Mouse (Mus musculus) right cerebral cortex, adult 2 months (tissue): ENCODE results near the gene Marco.
A peak's percentile ranks its signal among the peaks of the same experiment; 100 is the strongest.

ENCODE experiments used
- DNase-seq, 2 experiments: peaks; one replicate each; pipeline ENCODE4 v3.0.0; 2021 to 2022; ENCODE audit warnings: low spot score in 2 of 2

Gene Marco

DNA sequence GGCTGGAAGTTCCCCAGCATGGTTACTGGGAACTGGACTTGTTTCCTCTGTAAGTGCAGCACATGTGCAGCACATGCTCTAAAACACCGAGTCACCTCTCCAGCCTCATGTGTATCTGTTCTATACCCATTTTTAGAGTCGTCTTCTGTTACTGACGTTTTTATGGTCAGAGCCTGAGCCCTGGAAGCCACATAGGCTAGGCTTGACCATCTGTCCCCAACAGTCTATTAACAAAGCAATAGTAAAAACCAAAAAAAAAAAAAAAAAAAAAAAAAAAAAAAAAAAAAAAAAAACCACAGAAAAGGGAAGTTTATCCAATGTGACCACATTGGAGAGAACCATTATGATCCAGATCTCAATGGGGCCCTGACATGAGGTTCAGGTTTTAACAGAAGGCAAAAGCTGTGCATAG lies 61.6 kb downstream of the Marco start:
- DNase-seq = no peak

DNA sequence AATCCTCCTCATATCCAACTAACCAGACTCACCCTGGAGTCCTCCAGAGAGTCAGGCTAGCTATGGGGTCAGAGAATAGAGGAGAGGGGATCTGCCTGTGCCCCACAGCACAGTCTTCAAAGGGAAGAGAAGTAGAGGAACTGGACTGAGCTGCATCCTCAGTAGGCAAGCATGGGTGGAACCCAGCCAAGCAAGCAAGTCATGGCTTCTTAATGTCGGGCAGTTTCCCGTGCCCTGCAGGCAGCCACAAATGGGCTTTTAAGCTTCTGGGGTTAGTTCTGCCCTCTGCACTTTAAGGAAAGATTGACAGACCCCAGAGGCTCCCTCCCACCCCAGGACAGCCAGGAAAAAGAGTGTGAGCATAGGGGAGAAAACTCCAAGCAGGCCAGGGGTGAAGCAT lies 63.2 kb downstream of the Marco start:
- no peak for DNase-seq

DNA sequence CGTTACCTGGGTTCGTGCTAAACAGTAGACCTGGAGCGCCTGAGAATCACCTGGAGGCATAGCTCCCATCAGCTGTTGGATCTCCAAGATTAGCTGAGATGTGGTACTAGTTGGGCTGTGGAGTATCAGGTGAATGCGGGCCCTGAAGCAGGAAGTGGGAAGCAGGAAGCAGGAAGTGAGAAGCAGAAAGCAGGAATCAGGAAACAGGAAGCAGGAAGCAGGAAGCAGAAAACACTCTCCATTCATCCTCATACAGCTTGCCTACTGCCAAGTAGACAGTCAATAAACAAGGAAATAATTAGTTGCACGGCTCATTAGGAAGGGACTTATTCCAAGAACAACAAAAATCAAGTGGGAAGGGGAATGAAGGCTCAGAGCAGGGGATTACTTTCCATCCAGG lies 69.2 kb downstream of the Marco start:
- DNase-seq = no peak

DNA sequence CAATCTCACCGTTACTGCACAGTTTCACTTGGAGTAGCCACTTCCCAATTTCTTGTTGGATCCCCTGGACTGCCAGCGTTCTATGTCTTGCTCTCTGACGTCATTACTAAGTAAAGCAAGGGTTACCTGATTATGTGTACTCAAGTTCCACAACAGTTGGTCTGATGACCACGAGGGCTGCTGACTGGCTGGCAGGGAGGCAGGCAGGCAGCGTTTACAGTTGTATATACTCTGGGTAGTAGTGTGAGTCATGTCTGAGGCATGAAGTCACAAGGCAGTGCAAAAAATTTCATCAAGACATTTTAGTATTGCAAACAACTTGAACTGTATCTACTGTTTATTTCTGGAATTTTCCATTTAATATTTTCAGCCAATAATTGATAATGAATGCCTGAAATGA lies 74.7 kb downstream of the Marco start:
- DNase-seq = no peak

DNA sequence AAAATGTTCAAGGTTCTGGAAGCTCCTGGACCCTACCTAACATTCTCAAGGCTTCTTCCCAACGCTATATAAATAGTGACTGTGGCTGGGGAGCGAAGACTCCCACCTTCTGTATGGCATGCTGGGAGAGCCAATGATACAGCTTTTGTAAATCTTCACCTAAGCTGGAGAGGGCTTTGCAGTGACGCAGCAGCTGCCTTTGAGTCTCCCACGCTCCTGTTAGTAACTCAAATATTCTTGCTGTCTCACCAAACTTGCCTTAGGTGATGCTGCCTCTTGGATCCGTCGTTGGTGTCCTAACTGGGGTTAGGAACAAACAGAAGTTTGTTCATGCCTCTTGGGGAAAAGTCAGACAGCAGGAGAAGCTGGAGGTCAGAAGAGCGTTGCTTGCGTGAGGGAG lies 79.2 kb downstream of the Marco start:
- DNase-seq = peak; percentile 15 to 36
